Mouse (Mus musculus) embryonic fibroblast, embryonic 13.5 days (primary cell): ENCODE measurements around the gene Cdc27. TPM values are rescaled to one million over a fixed set of nuclear protein-coding genes. Genes with fewer than 3 reads are reported as not detected.

Experiments
- H3K27ac ChIP-seq: 2 replicates; pipeline ENCODE4 v1.5.1; 2012; ENCODE audit warnings: low read length, control low read depth, inconsistent platforms; ENCODE audit not compliant: insufficient read depth
- H3K4me1 ChIP-seq: 2 replicates; pipeline ENCODE4 v1.6.1; 2011; ENCODE audit warnings: low read length; ENCODE audit not compliant: control insufficient read depth, insufficient read depth
- H3K4me3 ChIP-seq: 2 replicates; pipeline ENCODE4 v1.5.1; 2011; ENCODE audit warnings: mild to moderate bottlenecking, control low read depth, low read length; ENCODE audit not compliant: insufficient read depth
- CTCF ChIP-seq: IDR thresholded peaks from 2 replicates; pipeline ENCODE4 v1.5.1; 2011; ENCODE audit warnings: mild to moderate bottlenecking, control low read depth, low read length, moderate library complexity, borderline replicate concordance; ENCODE audit not compliant: insufficient read depth
- POLR2A ChIP-seq: IDR thresholded peaks from 2 replicates; pipeline ENCODE4 v1.6.1; 2011; ENCODE audit warnings: low read depth, mild to moderate bottlenecking, control low read depth, low read length, moderate library complexity
- polyA plus RNA-seq: library from polyadenylated mRNA; stranded (reverse); fragments of >200 nt; gene quantifications from 2 replicates; pipeline ENCODE4 v1.2.4, GENCODE M21; 2011; ENCODE audit warnings: low read depth; ENCODE audit not compliant: missing spikeins, insufficient read length

Cdc27 gene
- polyA plus RNA-seq, 1 experiment: 111 TPM

GRCm38 (mm10) chr11:104582308-104582606 is 31.8 kb upstream of the Cdc27 start:
- Histone ChIP-seq H3K4me1 (peaks cover 2% of the 10 kb centered on the region; the same call in 1 of the 2 replicates), H3K4me3 (no peak overlapping the region), H3K27ac (no peak overlapping the region)
- TF ChIP-seq CTCF (no peak), POLR2A (no peak)

- no peak for TF ChIP-seq CTCF
- TF ChIP-seq POLR2A: no peak
- Histone ChIP-seq H3K27ac (no peak overlapping the region), H3K4me3 (peak overlapping the region; percentile 36), H3K4me1 (peaks cover 2% of the 10 kb centered on the region; the same call in 1 of the 2 replicates)
Observed at GRCm38 (mm10) chr11:104581446-104582307, 31.3 kb upstream of the Cdc27 start.

GRCm38 (mm10) chr11:104580606-104581005 is 30.2 kb upstream of the Cdc27 start:
- TF ChIP-seq POLR2A (no peak), CTCF (no peak)
- Histone ChIP-seq H3K27ac (no peak overlapping the region), H3K4me3 (no peak overlapping the region), H3K4me1 (peaks cover 2% of the 10 kb centered on the region; the same call in 1 of the 2 replicates)

GRCm38 (mm10) chr11:104580091-104580490 is 29.7 kb upstream of the Cdc27 start:
- H3K4me1 ChIP-seq: peaks cover 2% of the 10 kb centered on the region; the same call in 1 of the 2 replicates
- H3K27ac ChIP-seq: no peak overlapping the region
- no peak overlapping the region for H3K4me3 ChIP-seq
- TF ChIP-seq CTCF (no peak), POLR2A (no peak)

- TF ChIP-seq POLR2A (no peak), CTCF (no peak)
- Histone ChIP-seq H3K4me1 (peaks cover 2% of the 10 kb centered on the region; the same call in 1 of the 2 replicates), H3K27ac (no peak overlapping the region), H3K4me3 (no peak overlapping the region)
Observed at GRCm38 (mm10) chr11:104579575-104579974, 29.2 kb upstream of the Cdc27 start.

- no peak overlapping the region for H3K4me3 ChIP-seq
- TF ChIP-seq CTCF (no peak), POLR2A (no peak)
- H3K27ac ChIP-seq: no peak overlapping the region
- peaks cover 2% of the 10 kb centered on the region; the same call in 1 of the 2 replicates for H3K4me1 ChIP-seq
Observed at GRCm38 (mm10) chr11:104579084-104579483, 28.7 kb upstream of the Cdc27 start.

- Histone ChIP-seq H3K4me3 (no peak overlapping the region), H3K27ac (no peak overlapping the region), H3K4me1 (peaks cover 2% of the 10 kb centered on the region; the same call in 1 of the 2 replicates)
- TF ChIP-seq POLR2A (no peak), CTCF (no peak)
Observed at GRCm38 (mm10) chr11:104578074-104578473, 27.7 kb upstream of the Cdc27 start.

- no peak overlapping the region for H3K4me3 ChIP-seq
- TF ChIP-seq POLR2A (no peak), CTCF (no peak)
- no peak overlapping the region for H3K27ac ChIP-seq
- H3K4me1 ChIP-seq: 0 out of 2 replicates have a peak, but pooled peaks cover 2% of the 10 kb centered on the region
Observed at GRCm38 (mm10) chr11:104576772-104577612, 26.6 kb upstream of the Cdc27 start.

- no peak overlapping the region for H3K4me3 ChIP-seq
- TF ChIP-seq POLR2A (no peak), CTCF (no peak)
- no peaks in the 10 kb centered on the region for H3K4me1 ChIP-seq
- H3K27ac ChIP-seq: no peak overlapping the region
Observed at GRCm38 (mm10) chr11:104572566-104572965, 22.1 kb upstream of the Cdc27 start.
